Comparison of ENCODE assay signal across 22 mouse cellular contexts in the genomic region with DNA sequence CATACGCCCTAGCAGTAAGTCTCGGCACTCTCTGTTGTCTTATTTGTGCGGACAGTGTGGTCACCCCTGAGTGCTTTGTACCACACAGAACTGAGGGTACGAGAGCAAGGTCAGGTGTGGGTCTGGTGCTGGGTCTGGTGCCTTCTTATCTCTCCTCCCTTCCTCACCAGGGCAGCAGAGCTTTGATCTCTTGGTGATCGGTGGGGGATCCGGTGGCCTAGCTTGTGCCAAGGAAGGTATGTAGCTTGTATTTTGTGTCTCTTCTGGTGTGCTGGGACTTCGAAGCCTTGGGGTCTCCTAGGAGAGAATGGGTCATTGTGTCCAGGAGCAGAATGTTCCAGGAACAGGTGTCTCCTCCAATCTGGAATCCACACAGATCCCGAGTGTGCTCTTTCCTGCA. TPM values are rescaled to one million over a fixed set of nuclear protein-coding genes. Genes with fewer than 3 reads are reported as not detected.
DNase-seq lines count a peak whose midpoint lies in the region; ATAC-seq and TF ChIP-seq lines count a peak whose summit lies in the region.
"Had no signal": no experiment of that assay in that cellular context is flagged by ENCODE, and none has a peak within 500 bp of the region (broad histone marks: within the 10 kb centered on the region; RNA-seq: fewer than 3 reads in every experiment).

No protein-coding gene starts in this region.

- no peaks in the 10 kb centered on the region for H3K27me3 ChIP-seq in erythroblast, embryonic 14.5 days (ENCODE audit: control insufficient read depth)
- no peaks in the 10 kb centered on the region for H3K27me3 ChIP-seq in lung, embryonic 14.5 days (ENCODE audit: insufficient read depth, low read length)
- no peaks in the 10 kb centered on the region for H3K27me3 ChIP-seq in liver, embryonic 14.5 days (ENCODE audit: control insufficient read depth, insufficient read depth, low read length)
- H3K27me3 ChIP-seq in hindbrain, postnatal 0 days (ENCODE audit: insufficient read depth, low read length): no peaks in the 10 kb centered on the region
- H3K27me3 ChIP-seq: embryonic facial prominence, embryonic 15.5 days; forebrain, embryonic 12.5 days had no signal

- no peak overlapping the region for H3K4me2 ChIP-seq in lung, embryonic 14.5 days
- peak overlapping the region; percentile 96 for H3K4me2 ChIP-seq in liver, embryonic 14.5 days (ENCODE audit: low read depth)
- H3K4me2 ChIP-seq in hindbrain, postnatal 0 days (ENCODE audit: low read depth, low read length): no peak overlapping the region
- H3K4me2 ChIP-seq: embryonic facial prominence, embryonic 15.5 days; forebrain, embryonic 12.5 days had no signal

- peaks cover 73% of the 10 kb centered on the region for H3K4me1 ChIP-seq in erythroblast, embryonic 14.5 days (ENCODE audit: control insufficient read depth)
- peaks cover 9% of the 10 kb centered on the region for H3K4me1 ChIP-seq in lung, embryonic 14.5 days (ENCODE audit: insufficient read depth)
- H3K4me1 ChIP-seq in liver, embryonic 14.5 days (replicated peaks; ENCODE audit: control insufficient read depth in 2 of 2, insufficient read depth in 2 of 2, low read length in 1 of 2): peaks cover 27 to 35% of the 10 kb centered on the region in 2 experiments
- H3K4me1 ChIP-seq in hindbrain, postnatal 0 days (ENCODE audit: insufficient read depth, low read length): peaks cover 15% of the 10 kb centered on the region

- H3K4me3 ChIP-seq in erythroblast, embryonic 14.5 days (replicated peaks): peak overlapping the region; percentile 89
- H3K4me3 ChIP-seq in lung, embryonic 14.5 days (ENCODE audit: low read depth, low read length): peak overlapping the region; percentile 11; the same call in 1 of the 2 replicates
- H3K4me3 ChIP-seq in liver, embryonic 14.5 days (ENCODE audit: insufficient read depth in 1 of 2, low read depth in 2 of 2, low read length in 2 of 2): peak overlapping the region; percentile 82 to 100
- H3K4me3 ChIP-seq in hindbrain, postnatal 0 days (ENCODE audit: low read length): no peak overlapping the region
- H3K4me3 ChIP-seq: embryonic facial prominence, embryonic 15.5 days; forebrain, embryonic 12.5 days; myocyte had no signal

- H3K36me3 ChIP-seq in erythroblast, embryonic 14.5 days (ENCODE audit: control insufficient read depth): peaks cover 77% of the 10 kb centered on the region
- H3K36me3 ChIP-seq in lung, embryonic 14.5 days (ENCODE audit: insufficient read depth): no peaks in the 10 kb centered on the region
- H3K36me3 ChIP-seq in liver, embryonic 14.5 days (replicated peaks; ENCODE audit: control insufficient read depth, insufficient read depth, low read depth): peaks cover 26% of the 10 kb centered on the region
- H3K36me3 ChIP-seq in hindbrain, postnatal 0 days (ENCODE audit: insufficient read depth, low read length): no peaks in the 10 kb centered on the region
- H3K36me3 ChIP-seq: forebrain, embryonic 12.5 days had no signal

- TF ChIP-seq EP300 in liver, embryonic 14.5 days (IDR thresholded peaks at IDR 0.05; ENCODE audit: low read depth): no peak

- DNase-seq in lung, embryonic 14.5 days: no peak
- DNase-seq in lung, postnatal 36 days: no peak
- no peak for DNase-seq in liver, embryonic 14.5 days (ENCODE audit: low read depth in 3 of 3, low spot score in 3 of 3)
- no peak for DNase-seq in hindbrain, postnatal 0 days (ENCODE audit: low spot score)
- no peak for DNase-seq in frontal cortex, postnatal 14 days (ENCODE audit: low spot score in 2 of 2)
- no peak for DNase-seq in heart, adult 9 months (ENCODE audit: low spot score in 2 of 2)
- DNase-seq: adrenal gland, postnatal 14 days; cerebellum, adult 11-12 months; cerebellum, postnatal 25 days; embryo, embryonic 11 days; gastrocnemius, postnatal 14 days; kidney, adult 11 months; lung, postnatal 10 days; midbrain, embryonic 14.5 days; right cerebral cortex, postnatal 14 days had no signal

- no peak for TF ChIP-seq CTCF in lung, embryonic 14.5 days (IDR thresholded peaks at IDR 0.05; ENCODE audit: low read depth)
- TF ChIP-seq CTCF in liver, embryonic 14.5 days (IDR thresholded peaks at IDR 0.05; ENCODE audit: low read depth): no peak
- no peak for TF ChIP-seq CTCF in hindbrain, postnatal 0 days (IDR thresholded peaks at IDR 0.05; ENCODE audit: low read depth)

- WGBS in lung, embryonic 14.5 days: 88% methylated on average over 8 of the region's 8 CpGs
- WGBS in liver, embryonic 14.5 days (ENCODE audit: insufficient replicate concordance): 27% methylated on average over 8 of the region's 8 CpGs
- WGBS in hindbrain, postnatal 0 days: 88% methylated on average over 8 of the region's 8 CpGs

- no peak overlapping the region for H3K27ac ChIP-seq in lung, embryonic 14.5 days (ENCODE audit: low read depth)
- H3K27ac ChIP-seq in liver, embryonic 14.5 days: peak overlapping the region; percentile 98
- H3K27ac ChIP-seq in hindbrain, postnatal 0 days: no peak overlapping the region
- H3K27ac ChIP-seq: embryonic facial prominence, embryonic 15.5 days; kidney, postnatal 0 days had no signal

- no peaks in the 10 kb centered on the region for H3K9me3 ChIP-seq in erythroblast, embryonic 14.5 days (ENCODE audit: control insufficient read depth, low read length)
- no peaks in the 10 kb centered on the region for H3K9me3 ChIP-seq in lung, embryonic 14.5 days (ENCODE audit: low read depth, low read length)
- no peaks in the 10 kb centered on the region for H3K9me3 ChIP-seq in liver, embryonic 14.5 days (ENCODE audit: control insufficient read depth, low read length)
- no peaks in the 10 kb centered on the region for H3K9me3 ChIP-seq in hindbrain, postnatal 0 days (ENCODE audit: low read length)
- H3K9me3 ChIP-seq: embryonic facial prominence, embryonic 15.5 days; forebrain, embryonic 12.5 days had no signal

- H3K9ac ChIP-seq in lung, embryonic 14.5 days: no peak overlapping the region
- peak overlapping the region; percentile 91 for H3K9ac ChIP-seq in liver, embryonic 14.5 days (replicated peaks)
- H3K9ac ChIP-seq in hindbrain, postnatal 0 days (replicated peaks; ENCODE audit: low read length): no peak overlapping the region
- H3K9ac ChIP-seq: embryonic facial prominence, embryonic 15.5 days; forebrain, embryonic 12.5 days had no signal

- no peak for ATAC-seq in erythroblast, adult 5-6 weeks (replicated peaks; ENCODE audit: low FRiP score, poor library complexity, severe bottlenecking)
- ATAC-seq in lung, embryonic 14.5 days (ENCODE audit: insufficient read depth): no peak
- no peak for ATAC-seq in liver, embryonic 14.5 days (ENCODE audit: insufficient read depth)
- no peak for ATAC-seq in hindbrain, postnatal 0 days
- ATAC-seq: activated CD4-positive, CD25-positive, alpha-beta regulatory T cell, adult 4 months had no signal

RNA-seq across cellular contexts. Expression of gene Comt, which starts 3.0 kb away (rescaled TPM):
- 7.4 and 19.9 TPM in 2 replicates for polyA plus RNA-seq in erythroblast, embryonic 14.5 days (2012)
- 27.9 and 29.9 TPM in 2 replicates for total RNA-seq in erythroblast, adult 5-6 weeks (2015; ENCODE audit: low replicate concordance)
- total RNA-seq in erythroblast, adult 5-6 weeks (2017; ENCODE audit: low replicate concordance): 26.8 and 29.1 TPM in 2 replicates
- polyA plus RNA-seq in lung, embryonic 14.5 days (2014; fragmentation: Nextera tagmentation; extraction: Ambion mirVana): 89.4 and 97.0 TPM in 2 replicates
- polyA plus RNA-seq in liver, embryonic 14.5 days (2012; rRNA removed): 73.8 and 84.7 TPM in 2 replicates
- polyA plus RNA-seq in liver, embryonic 14.5 days (2014; fragmentation: Nextera tagmentation; extraction: Ambion mirVana): 69.8 and 80.4 TPM in 2 replicates
- total RNA-seq in hindbrain, postnatal 0 days (2014; rRNA removed): 82.8 and 88.9 TPM in 2 replicates
- 94.3 and 102 TPM in 2 replicates for polyA plus RNA-seq in hindbrain, postnatal 0 days (2015; fragmentation: Nextera tagmentation; extraction: Ambion mirVana)

RNA-seq across cellular contexts. Expression of gene Txnrd2, which starts 3.5 kb away (rescaled TPM):
- 16.0 and 18.6 TPM in 2 replicates for polyA plus RNA-seq in erythroblast, embryonic 14.5 days (2012)
- 274 and 358 TPM in 2 replicates for total RNA-seq in erythroblast, adult 5-6 weeks (2015; ENCODE audit: low replicate concordance)
- 493 and 499 TPM in 2 replicates for total RNA-seq in erythroblast, adult 5-6 weeks (2017; ENCODE audit: low replicate concordance)
- polyA plus RNA-seq in lung, embryonic 14.5 days (2014; fragmentation: Nextera tagmentation; extraction: Ambion mirVana): 18.7 and 21.5 TPM in 2 replicates
- 79.9 and 113 TPM in 2 replicates for polyA plus RNA-seq in liver, embryonic 14.5 days (2012; rRNA removed)
- polyA plus RNA-seq in liver, embryonic 14.5 days (2014; fragmentation: Nextera tagmentation; extraction: Ambion mirVana): 110 and 112 TPM in 2 replicates
- 17.9 and 23.1 TPM in 2 replicates for total RNA-seq in hindbrain, postnatal 0 days (2014; rRNA removed)
- polyA plus RNA-seq in hindbrain, postnatal 0 days (2015; fragmentation: Nextera tagmentation; extraction: Ambion mirVana): 37.6 and 41.8 TPM in 2 replicates
